Mouse (Mus musculus) left cerebral cortex, adult 18-20 months (tissue): ENCODE data around the gene Ust. TPM values are rescaled to one million over a fixed set of nuclear protein-coding genes. Genes with fewer than 3 reads are reported as not detected.

Experiments
- DNase-seq, 2 experiments: peaks; one replicate each; pipeline ENCODE4 v3.0.0; 2021 to 2022; ENCODE audit warnings: low spot score in 2 of 2, mixed read lengths in 1 of 2
- total RNA-seq, 2 experiments: library from RNA; stranded (reverse); gene quantifications; 2 replicates each; pipeline ENCODE4 v1.2.3; 2021

Ust gene
- total RNA-seq, 2 experiments from 2014 or later, result 17.0 to 17.3 TPM

DNA sequence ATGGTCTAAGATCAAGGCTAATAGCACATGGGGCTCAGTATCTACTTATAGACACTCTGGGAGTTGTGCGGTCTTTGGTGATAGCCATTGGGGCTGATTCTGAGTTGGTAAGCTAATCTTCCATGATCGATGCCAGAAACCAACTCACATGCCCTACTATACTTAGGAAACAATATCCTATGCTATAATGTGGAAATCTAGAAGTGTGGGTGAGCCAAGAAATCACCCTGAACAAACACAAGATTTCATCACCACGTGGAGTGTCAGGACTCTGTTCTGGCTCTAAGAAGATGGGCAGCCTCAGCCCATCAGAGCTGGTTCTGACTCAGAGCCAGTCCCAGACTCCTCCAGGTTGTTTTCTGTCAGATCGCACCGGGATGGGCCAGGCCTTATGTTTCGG lies 286.1 kb downstream of the Ust start:
- DNase-seq, result no peak

DNA sequence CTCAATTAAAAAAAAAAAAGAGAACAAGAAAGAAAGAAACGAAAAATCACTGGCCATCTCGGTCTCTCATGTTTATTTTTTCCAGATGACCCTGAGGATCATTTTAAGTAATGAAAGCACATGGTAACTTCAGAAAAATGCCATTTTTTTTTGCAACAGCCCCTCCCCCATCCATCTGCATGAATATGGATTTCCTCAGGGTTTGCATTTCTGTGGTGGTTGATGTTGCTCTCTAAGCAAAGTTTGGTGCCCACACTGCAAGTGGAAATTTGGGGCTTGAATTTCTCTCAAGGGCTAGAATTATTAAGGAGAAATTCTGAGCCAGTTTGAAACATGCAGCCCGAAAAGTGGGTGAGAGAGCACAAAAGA lies 290.3 kb downstream of the Ust start:
- DNase-seq, result no peak

DNA sequence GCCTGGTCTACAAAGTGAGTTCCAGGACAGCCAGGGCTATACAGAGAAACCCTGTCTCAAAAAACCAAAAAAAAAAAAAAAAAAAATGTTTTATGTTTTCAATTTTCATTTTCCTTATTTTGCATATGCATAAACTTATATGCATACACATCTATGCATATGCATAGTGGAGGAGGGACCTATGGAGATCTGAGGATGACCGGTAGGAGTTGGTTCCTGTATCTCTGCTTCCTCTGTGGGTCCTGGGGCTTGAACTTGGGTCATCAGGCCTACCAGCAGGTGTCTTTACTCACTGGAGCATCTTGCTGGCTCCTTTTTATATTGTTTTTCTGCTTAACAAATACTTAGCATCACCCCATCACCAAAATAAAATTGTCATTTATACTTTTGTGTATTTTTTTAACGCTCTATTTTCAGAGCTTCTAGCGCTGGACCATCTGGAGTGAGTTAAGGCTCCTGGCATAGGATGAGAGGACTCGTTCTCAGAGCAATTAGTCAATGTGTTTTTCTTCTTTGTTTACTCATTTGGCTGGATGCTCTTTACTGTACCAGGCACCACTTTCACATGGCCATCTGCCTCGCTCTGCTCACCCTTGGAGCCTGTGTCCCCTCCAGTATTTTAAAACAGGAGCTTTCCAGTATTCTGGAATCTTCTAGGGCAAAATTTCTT lies 290.8 kb downstream of the Ust start:
- DNase-seq, result peak in 1 of 2 experiments; percentile 9

DNA sequence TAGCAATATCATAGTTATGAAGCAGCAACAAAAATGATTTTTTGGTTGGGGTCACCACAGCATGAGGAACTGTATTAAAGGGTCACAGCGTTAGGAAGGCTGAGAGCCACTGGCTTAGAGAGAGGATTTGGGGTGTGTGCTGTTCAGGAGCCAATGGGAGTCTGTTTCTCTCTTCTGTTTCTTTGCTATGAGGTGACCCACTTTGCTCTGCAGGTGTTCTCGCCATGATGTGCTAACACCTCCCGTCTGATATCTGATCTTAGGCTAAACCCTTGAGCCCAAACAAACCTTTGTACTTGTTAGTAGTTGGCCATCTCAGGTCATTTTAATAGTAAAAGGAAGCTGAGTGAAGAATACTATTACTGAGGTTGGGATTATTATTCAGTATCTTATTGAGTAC lies 292.0 kb downstream of the Ust start:
- no peak for DNase-seq

DNA sequence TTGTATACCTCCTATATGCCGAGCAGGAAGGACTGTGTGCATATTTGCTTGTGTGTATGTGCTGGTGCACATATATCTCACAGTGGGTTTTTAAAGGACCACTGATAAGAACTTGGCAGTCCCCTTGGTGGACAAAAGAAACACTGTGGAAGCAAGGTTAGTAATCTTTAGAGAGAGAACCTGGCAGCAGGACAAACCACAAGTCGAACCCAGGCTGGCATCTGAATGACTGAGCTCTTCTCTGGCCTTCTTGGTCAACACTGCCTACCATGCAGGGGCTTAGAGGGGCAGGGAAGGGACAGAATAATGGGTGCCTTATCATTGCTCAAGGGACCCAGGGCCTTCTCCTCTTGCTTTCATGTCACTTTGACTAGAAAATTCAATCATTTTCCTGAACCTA lies 294.0 kb downstream of the Ust start:
- no peak for DNase-seq

DNA sequence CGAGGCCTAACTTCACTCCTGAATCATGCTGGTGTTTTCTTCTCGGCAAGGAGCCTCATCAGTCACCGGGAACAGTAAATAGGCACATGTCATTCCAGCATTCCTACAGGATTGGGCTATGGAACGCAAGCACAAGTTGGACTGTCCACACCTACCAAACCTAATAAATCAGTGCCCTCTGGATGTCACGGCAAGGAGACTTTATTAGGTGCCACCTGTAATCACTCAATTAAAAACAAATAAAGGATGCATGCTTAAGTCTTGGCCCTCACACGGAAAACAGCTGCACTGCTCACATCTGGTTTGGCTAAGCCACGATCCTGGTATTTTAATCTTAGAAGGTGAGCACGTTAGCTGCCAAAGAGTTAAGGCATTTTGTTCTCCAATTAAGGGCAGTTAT lies 294.6 kb downstream of the Ust start:
- DNase-seq, result no peak

DNA sequence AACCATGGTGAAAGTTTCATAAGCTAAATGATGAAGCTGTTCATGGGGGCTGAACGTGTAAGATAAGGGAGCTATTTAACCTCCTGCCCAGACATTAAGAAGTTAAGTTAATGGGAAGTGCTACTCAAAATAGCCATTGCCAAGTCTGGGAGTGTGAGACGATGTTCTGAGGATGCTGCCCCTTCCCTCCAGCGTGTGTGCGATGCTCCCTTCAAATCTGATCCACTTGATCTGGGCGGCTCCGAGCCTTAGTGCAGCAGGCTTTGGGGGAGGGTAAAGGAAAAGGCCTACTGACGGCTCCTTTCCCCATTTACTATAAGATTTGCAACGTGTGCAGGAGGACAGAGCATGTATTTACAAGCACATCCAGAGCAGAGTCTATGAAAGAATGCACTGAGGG lies 301.7 kb downstream of the Ust start:
- no peak for DNase-seq

DNA sequence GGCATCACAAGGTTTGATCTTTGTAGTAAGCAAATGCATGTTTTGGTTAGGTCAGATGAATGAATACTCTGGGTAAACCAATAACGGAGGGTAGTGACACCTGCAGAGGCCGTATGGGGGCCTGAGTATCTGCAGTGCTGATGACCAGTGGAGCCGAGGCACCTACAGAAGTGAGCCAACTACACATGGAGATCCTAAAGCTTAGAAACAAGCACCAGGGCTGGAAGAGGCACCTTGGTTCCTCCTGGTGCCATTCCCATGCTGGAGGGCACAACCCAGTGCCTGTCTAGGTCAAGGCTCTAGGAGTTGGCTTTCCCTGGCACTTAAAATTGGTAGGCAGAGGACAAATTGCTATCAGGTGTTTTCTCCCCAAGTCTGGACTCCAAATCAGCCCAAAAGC lies 303.4 kb downstream of the Ust start:
- no peak for DNase-seq

DNA sequence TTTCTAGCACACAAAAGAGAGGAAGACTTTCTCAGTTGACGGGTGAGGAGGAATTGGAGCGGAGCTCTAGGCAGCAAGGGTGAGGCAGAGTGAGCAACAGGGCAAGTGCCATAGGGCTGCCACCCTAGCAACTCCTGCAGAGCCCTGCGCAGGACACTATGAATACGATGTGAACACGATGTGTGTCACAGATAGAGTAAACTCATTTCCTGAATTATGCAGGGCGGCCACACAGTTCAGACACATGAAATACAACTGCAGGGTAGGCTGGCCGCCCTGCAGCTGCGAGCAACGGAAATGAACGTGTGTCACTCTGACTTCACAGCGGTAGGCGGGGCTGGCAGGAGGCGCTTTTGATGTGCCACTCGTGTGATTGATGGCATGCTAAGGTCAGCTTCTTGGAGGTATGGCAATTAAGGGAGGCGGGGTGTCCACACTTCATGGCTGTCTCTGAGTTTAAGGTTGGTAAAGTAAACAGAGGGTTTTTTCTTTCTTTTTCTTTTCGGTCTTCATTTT lies 304.7 kb downstream of the Ust start:
- no peak for DNase-seq

DNA sequence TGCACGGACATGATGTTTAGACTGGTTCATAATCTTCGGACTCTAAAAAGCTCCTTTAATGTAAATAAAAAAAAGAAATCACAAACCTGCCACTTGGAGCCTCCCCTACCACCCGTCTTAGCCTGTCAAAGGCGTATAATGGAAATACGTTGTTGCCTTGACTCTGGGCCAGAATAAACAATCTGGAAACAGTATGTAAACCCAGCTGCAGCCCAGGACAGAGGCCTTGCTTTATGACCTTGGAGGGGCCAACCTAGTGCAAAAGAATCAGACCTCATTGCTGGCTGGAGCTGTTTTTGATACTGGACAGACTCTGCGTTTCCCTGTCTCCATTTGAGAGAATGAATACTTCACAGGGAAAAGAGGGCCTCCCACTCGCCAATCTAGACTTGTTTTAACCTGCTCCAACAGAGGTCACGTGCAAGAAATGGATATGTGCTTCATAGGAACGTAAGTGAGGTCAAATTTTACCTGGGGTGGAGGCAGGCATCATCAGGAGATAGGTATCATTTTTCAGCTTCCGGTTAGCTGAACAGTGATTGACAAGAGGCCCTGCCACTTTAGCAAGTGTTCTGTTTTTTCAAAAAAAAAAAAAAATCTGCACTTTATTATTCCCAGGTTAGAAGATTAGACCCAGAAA lies 305.2 kb downstream of the Ust start:
- no peak for DNase-seq

DNA sequence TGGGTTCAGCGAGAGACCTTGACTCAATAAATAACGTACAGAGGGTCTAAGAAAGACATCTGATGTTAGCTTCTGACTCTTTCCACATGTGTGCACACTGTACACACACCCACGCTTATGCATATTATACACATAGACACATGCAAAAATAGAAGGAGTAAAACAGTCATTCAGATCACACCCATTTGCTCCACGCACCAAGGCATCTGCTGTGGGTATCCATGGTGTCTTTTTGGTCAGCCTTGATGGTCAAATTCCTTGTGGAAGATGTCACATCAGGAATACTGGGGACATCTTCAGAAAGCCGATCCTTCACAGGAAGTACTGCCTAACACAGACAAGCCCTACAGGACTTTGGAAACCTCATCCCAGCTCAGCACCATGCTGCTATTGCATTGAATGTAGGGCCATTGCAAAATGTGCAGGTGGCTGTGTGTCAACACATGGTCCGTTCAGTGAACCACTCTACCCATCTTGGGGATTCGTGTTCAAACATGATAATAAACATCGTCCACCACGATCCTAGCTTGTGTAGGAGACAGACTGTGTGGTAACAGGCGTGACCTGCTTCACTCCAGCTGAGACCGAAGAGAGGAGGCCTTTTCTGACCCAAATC lies 305.9 kb downstream of the Ust start:
- no peak for DNase-seq

DNA sequence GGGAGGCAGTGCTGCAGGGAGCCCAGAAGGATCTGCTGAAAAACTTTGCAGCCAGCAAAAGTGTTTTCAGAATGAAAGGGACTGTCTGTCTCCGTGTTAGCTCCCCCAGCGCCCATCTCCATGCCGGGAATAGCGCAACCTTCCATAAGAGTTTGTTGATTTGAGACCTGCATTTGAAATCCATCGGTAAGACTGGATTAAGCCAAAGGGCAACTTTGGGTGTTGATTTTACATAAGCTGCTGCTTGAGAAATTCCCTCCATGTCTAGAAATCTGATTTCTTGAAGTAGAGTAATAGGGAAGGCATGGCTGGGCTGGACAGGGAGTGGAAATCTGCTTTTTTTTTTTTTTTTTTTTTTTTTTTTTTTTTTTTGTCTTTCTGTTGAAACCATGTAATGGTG lies 306.9 kb downstream of the Ust start:
- DNase-seq, result no peak

DNA sequence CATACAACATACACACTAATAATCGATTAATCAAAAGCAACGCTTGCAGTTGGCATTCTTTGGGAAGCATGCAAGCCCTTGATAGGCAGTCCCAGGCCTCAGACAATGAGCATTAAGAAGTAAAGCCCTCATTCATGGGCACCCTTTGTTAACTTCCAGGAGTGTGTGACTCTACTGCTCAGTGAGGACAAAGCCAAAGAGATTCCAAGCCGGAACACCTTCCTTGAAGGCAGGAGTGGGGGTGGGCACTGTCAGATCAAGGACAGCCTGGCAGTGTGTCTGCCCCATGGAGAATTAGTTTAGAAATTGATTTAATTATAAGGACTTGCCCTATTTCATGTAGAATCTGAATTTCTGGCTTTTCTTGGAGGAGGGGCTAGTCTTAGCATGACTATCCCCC lies 308.3 kb downstream of the Ust start:
- no peak for DNase-seq

DNA sequence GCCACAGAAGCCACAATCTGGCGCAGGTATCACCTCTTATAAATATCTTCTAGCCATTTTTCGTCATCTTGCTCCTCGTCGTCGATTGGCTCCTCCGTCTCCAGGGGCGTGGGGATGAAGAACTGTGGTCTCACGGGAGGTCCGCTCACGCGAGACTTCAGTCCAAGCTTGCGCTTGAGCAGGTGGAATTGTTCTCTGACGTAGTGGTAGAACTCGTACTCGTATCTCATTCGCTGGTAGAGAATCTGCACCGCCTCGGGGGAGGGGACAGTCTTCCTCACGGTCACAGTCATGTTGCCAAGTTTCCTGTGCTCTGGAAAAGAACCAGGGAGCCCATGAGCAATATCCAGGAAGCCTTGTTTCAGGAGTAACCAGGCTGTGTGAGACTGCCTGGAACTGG lies 311.3 kb downstream of the Ust start:
- DNase-seq, result no peak

DNA sequence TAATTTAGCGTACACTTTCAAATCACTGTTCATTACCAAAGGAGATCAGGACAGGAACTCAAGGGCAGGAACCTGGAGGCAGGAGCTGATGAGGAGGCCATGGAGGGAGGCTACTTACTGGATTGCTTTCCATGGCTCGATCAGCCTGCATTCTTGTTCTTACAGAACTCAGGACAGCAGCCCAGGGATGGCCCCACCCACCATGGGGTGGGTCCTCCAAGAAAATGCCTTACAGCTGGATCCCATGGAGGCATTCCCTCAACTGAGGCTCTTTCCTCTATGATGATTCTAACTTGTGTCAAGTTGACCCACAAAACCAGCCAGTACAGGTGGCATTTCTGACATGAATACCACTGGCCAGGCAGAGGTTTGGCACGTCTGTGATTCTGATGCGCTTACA lies 314.9 kb downstream of the Ust start:
- DNase-seq, result no peak

DNA sequence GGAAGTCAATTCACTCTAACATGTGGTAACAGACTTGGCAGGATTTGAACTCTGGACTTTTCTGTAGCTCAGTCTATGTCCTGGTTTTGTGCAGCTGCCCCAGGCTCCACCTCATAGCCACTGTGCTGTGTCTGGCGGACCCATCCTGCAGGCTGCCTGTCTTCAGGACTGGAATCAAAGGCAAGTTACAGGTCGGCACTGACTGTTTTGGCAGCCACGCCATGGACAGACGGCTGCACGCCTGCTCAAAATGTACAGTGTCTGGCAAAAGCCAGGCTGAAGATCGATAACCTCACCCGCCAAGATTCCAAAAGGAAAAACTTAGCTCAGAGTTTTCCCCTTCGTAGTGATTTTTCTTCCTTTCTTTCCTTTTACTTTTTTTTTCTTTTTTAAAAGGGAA lies 318.8 kb downstream of the Ust start:
- no peak for DNase-seq

DNA sequence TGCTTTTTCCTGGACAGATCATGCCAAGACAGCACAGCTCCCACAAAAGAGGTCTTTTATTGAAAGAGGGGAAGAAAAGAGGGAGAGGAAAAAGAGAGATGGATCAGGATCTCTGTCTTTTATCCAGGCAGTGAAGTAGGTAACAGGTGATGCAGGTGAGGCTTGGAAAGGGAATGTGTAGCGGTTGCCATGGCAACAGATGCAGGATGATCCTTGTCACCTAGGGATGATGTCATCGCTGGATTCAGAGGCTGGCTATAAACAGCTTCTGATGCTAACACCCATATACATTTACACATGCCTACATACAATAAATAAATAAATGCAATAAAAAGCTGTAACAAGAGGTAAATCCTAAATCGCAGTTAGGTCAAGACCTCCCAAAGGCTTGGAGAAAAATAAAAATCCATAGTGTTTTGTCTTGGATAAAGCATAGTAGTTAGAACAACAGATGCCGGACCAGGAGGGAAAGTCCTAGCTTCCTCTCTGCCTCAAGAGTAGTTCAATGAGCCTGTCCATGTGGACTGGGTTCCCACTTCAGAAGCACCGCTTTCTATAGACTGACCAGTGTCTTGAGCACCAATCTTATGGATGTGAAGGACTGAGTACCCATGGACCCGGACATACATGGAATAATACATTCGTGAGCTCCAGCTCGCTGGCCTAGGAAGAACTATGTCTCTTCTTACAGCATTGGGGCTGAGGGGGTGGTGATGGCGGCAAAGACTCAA lies 319.4 kb downstream of the Ust start:
- no peak for DNase-seq

DNA sequence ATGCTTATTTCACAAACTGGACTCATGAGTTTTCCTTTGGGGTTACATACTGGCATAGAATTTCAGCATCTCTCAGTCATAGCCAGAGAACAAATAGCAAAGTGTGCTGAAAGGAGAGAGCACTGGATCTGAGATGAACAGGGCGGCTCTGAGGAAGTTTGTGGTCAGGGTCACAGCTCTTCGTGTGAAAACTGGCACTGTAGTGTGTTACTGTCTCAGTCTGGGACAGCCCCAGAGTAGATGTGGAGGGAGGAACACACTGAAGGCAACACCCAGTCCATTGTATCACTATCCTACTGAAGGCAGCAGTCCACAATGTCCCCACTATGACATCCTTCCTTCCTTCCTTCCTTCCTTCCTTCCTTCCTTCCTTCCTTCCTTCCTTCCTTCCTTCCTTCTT lies 321.0 kb downstream of the Ust start:
- no peak for DNase-seq

DNA sequence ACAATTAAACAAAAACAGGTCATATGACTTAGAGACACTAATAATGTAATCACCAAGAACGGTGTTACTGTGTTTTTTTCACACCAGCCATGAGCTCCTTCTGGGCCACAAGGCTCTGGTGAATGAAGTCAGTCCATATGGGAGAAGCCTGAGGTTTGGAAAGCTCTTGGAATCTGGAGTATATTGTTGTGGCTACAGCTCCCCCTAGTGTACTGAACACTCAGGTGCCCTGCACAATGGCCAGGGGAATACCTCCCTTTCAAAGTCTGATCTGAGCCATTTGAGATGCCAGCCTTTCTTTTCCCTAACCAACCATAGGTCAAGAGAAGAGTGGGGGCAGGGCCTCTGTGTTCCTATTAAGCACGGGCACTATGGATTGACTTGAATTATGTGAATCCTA lies 322.3 kb downstream of the Ust start:
- DNase-seq, result peak; percentile 73 to 76

DNA sequence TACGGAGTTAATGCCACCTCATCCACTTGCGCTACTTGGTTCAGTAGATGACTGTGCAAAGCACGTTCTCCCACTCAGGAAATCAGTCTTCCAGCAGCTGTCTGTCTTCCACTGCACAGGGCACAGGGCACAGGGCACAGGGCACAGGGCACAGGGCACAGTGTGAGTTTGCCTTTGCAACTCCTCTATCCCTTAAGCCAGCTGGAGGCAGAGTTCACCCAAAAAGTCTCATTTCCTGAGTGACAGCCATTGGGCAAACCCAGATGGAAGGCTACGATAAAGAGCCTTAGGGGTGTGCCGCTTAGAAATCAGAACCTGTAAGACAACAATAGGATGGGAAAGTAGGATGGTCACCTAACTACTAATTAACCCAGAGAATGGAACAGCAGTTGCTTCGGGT lies 322.9 kb downstream of the Ust start:
- no peak for DNase-seq

DNA sequence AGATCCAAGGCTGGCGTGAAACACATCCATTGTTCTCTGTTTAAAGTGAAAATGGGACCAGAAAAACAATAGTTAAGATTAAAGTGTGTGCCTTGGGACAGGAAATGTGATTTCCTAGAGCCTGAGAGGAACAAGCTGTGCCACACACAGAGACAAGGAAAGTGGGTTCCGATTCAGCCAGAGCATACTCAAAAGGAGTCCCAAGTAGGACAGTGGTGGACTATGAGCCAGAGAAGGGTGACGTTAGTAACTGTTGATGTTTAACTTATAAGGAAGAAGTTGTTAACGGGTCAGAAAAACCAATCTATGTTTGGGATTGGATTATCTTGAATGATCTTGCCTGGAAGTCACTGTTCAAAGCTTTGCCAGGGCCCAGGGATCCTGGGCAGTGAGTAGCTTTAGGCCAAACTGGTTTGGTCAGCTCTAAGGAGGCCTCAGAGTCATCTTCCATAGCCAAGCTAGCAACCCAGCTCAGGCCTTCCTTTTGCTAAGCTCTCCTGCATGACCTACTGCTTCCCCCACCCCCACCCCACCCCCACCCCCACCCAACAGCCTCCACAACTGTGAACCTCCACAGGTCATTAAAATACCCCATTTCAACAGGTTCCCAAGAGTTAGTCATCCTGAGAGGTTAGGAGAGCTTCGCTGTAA lies 329.2 kb downstream of the Ust start:
- DNase-seq, result no peak

DNA sequence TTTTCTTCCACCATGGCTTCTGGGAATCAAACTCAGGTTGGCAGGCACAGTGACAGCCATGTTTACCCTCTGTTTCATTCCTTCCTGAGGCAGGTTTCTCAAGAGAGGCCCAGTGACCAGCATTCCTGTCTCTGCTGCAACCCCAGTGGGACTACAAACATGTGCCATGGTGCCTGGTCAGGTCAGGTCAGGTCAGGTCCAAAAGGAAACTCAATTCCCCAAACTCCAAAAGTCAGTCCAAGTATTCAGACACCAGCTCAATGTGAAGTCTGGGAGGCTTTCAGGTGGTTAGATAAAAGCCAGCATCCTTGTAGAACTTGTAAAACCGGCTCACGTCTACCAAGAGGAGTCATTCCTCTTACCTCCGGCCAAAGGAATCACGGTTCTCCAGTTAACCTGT lies 333.0 kb downstream of the Ust start:
- DNase-seq, result no peak
